Mouse (Mus musculus) liver, embryonic 14.5 days (tissue): Measurements from ENCODE around the gene Gpr156. TPM values are rescaled to one million over a fixed set of nuclear protein-coding genes. Genes with fewer than 3 reads are reported as not detected.

Experiments
- ATAC-seq: fragments of 200-750 bp; cut with Nextera tagmentation; 2 replicates; pipeline ENCODE4 v1.8.0; 2017; ENCODE audit warnings: moderate number of reproducible peaks, mild to moderate bottlenecking, moderate library complexity; ENCODE audit not compliant: insufficient read depth
- DNase-seq, 3 experiments: peaks; one replicate each; pipeline ENCODE4 v3.0.0-alpha.2; 2012 to 2013; ENCODE audit warnings: low read depth in 3 of 3, low spot score in 3 of 3
- H3K27ac ChIP-seq: fragments of 300-500 bp; sonication (generic); 2 replicates; pipeline ENCODE4 v1.5.1; 2014; ENCODE audit warnings: moderate library complexity, mild to moderate bottlenecking, control low read depth, inconsistent platforms
- H3K27me3 ChIP-seq: fragments of 300-500 bp; sonication (generic); 2 replicates; pipeline ENCODE4 v1.6.1; 2014; ENCODE audit warnings: mild to moderate bottlenecking, low read length, moderate library complexity; ENCODE audit not compliant: control insufficient read depth, insufficient read depth
- H3K36me3 ChIP-seq: fragments of 300-500 bp; sonication (generic); replicated peaks from 2 replicates; pipeline ENCODE4 v1.6.1; 2014; ENCODE audit warnings: low read depth; ENCODE audit not compliant: control insufficient read depth, insufficient read depth
- H3K4me1 ChIP-seq, 2 experiments: fragments of 200-500 bp in 1 of 2; fragments of 300-500 bp in 1 of 2; sonication (generic) in 1 of 2; replicated peaks; 2 replicates each; pipeline ENCODE4 v1.6.1; 2012 to 2014; ENCODE audit warnings: antibody characterized with exemption in 1 of 2, inconsistent platforms in 1 of 2, low read length in 1 of 2; ENCODE audit not compliant: control insufficient read depth in 2 of 2, insufficient read depth in 2 of 2
- H3K4me2 ChIP-seq: fragments of 300-500 bp; sonication (generic); 2 replicates; pipeline ENCODE4 v1.6.1; 2014; ENCODE audit warnings: low read depth, mild to moderate bottlenecking, control low read depth, moderate library complexity
- H3K4me3 ChIP-seq, 2 experiments: fragments of 200-500 bp in 1 of 2; fragments of 300-500 bp in 1 of 2; sonication (generic) in 1 of 2; 2 replicates each; pipeline ENCODE4 v1.5.1; 2012 to 2014; ENCODE audit warnings: low read depth in 2 of 2, low read length in 2 of 2, mild to moderate bottlenecking in 2 of 2, control low read depth in 1 of 2, inconsistent platforms in 1 of 2, moderate library complexity in 1 of 2; ENCODE audit not compliant: insufficient read depth in 1 of 2
- H3K9ac ChIP-seq: fragments of 300-500 bp; sonication (generic); replicated peaks from 2 replicates; pipeline ENCODE4 v1.6.1; 2014; ENCODE audit warnings: mild to moderate bottlenecking, control low read depth, moderate library complexity
- H3K9me3 ChIP-seq: fragments of 300-500 bp; sonication (generic); 2 replicates; pipeline ENCODE4 v1.6.1; 2016; ENCODE audit warnings: low read length, mixed read lengths; ENCODE audit not compliant: control insufficient read depth
- CTCF ChIP-seq: IDR thresholded peaks from 2 replicates; pipeline ENCODE4 v1.5.1; 2016; ENCODE audit warnings: antibody characterized with exemption, low read depth, control low read depth
- EP300 ChIP-seq: IDR thresholded peaks from 2 replicates; pipeline ENCODE4 v1.6.1; 2016; ENCODE audit warnings: antibody characterized with exemption, low read depth
- WGBS: fragments of 180-500 bp; shearing (Covaris S2); extraction: QIAGEN DNeasy Blood & Tissue Kit; methylation state at CpG from one replicate; pipeline ENCODE4 v1.1.7; 2014; ENCODE audit not compliant: insufficient replicate concordance; 5-methylcytosine and 5-hydroxymethylcytosine counted together
- polyA plus RNA-seq, 2 experiments: library from polyadenylated mRNA; depleted of rRNA in 1 of 2; stranded (reverse) in 1 of 2; unstranded in 1 of 2; fragments of >200 nt; fragmentation: Nextera tagmentation in 1 of 2; extraction: Ambion mirVana in 1 of 2; gene quantifications; 2 replicates each; pipeline versions ENCODE4 v1.2.1 to v1.2.3; 2012 to 2014

Gpr156 gene
- polyA plus RNA-seq, 2 experiments, result 0.01 TPM; not detected in 1

DNA sequence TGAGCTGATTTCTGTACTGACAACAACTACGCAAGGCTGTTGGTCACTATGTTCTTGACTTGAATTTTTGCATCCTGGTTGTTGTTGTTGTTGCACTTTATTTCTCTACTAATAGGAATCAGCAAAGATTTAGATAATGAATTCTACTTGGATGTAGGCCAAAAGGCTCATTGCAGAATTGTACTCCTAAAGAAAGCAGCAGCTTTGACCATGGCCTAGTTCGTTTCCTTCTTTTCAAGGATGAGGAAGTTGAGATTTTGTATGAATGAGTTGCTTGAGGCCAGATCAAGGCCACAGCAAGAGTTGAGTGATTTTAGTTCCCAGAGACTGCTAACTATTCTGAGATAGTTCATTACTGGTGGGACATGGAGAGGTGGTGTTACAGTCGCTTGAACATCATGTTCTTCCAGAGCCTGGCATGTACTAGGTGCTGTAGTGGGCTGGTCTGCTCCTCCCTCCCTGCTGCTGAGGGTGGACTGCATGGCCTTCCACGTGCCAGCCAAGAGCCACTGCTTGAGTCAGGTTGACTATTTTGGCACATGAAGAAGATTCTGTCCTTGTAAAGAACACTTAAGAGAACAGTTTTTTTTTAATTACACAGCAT is 45.1 kb upstream of the Gpr156 start:
- no peaks in the 10 kb centered on the region for H3K27me3 ChIP-seq
- DNase-seq, result no peak
- H3K27ac ChIP-seq, result no peak overlapping the region
- H3K4me1 ChIP-seq, result peaks cover 0 to 17% of the 10 kb centered on the region in 2 experiments; a peak in 3 of 4 replicates
- 54% methylated on average over 4 of the region's 4 CpGs for WGBS
- no peak overlapping the region for H3K9ac ChIP-seq
- H3K9me3 ChIP-seq, result no peaks in the 10 kb centered on the region
- no peak overlapping the region for H3K4me2 ChIP-seq
- H3K36me3 ChIP-seq, result no peaks in the 10 kb centered on the region
- no peak for TF ChIP-seq CTCF
- TF ChIP-seq EP300, result no peak
- ATAC-seq, result no peak
- no peak overlapping the region for H3K4me3 ChIP-seq

DNA sequence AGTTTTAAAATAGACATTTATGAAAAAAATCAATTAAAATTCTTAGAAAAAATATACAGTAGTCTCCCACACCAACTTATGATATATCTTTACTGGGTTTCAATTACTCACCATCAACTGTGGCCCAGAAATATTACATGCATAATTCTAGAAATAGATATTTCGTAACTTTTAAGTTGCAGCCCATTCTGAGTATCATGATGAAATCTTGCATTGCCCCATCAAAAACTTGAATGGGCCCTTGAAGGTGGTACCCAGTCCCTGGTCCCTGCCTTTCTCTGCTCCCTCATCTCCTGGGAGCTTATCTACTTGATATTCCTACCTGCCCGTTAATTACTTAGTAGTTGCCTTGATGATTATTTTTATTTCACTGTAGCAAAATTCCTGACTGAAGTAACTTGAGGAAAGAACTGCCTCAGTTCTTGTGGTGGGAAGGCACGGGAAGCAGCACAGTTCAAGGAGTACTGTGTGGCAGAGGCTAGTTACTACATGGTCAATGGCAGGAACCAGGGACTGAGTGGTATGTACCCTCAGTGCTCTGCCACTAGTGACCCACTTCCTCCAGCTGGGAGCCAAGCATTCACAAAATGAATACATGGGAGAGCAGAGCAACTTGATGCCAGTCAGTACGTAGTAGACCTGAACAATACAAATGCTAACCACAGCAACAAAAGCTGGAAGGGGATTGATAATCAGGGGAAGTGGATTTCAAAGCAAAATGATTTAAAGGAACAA is 41.6 kb upstream of the Gpr156 start:
- no peak overlapping the region for H3K4me3 ChIP-seq
- no peaks in the 10 kb centered on the region for H3K27me3 ChIP-seq
- TF ChIP-seq CTCF (no peak), EP300 (no peak)
- no peak for DNase-seq
- ATAC-seq, result no peak
- no peak overlapping the region for H3K27ac ChIP-seq
- peaks cover 3% of the 10 kb centered on the region for H3K36me3 ChIP-seq
- peaks cover 0 to 15% of the 10 kb centered on the region in 2 experiments; a peak in 2 of 4 replicates for H3K4me1 ChIP-seq
- H3K9me3 ChIP-seq, result no peaks in the 10 kb centered on the region
- no peak overlapping the region for H3K9ac ChIP-seq
- WGBS, result 56% methylated on average over 4 of the region's 4 CpGs
- no peak overlapping the region for H3K4me2 ChIP-seq

DNA sequence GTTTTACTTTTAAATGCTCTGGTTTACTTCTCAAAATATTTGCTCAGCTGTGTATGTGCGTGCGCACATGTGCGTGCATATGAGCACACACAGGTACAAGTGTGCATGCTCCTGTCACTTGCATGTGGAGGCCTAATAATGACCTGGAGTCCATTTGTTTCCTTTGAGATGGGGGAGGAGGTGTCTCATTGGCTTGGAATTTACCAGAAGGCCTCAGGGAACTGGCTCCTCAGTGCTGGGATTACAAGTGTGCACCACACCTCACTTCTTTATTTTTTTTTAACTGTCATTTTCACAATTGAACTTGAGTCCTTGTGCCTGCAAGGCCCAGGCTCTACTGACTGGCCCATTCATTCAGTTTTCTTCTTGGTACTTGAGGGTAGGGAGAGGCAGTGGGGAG is 38.9 kb upstream of the Gpr156 start:
- no peak overlapping the region for H3K4me3 ChIP-seq
- no peaks in the 10 kb centered on the region for H3K27me3 ChIP-seq
- peaks cover 11% of the 10 kb centered on the region for H3K36me3 ChIP-seq
- TF ChIP-seq CTCF (no peak), EP300 (no peak)
- no peak overlapping the region for H3K4me2 ChIP-seq
- H3K4me1 ChIP-seq, result peaks cover 0 to 6% of the 10 kb centered on the region in 2 experiments; a peak in 3 of 4 replicates
- no peak for DNase-seq
- H3K9ac ChIP-seq, result no peak overlapping the region
- no peak overlapping the region for H3K27ac ChIP-seq
- no peak for ATAC-seq
- WGBS, result 79% methylated on average over 3 of the region's 3 CpGs
- no peaks in the 10 kb centered on the region for H3K9me3 ChIP-seq

DNA sequence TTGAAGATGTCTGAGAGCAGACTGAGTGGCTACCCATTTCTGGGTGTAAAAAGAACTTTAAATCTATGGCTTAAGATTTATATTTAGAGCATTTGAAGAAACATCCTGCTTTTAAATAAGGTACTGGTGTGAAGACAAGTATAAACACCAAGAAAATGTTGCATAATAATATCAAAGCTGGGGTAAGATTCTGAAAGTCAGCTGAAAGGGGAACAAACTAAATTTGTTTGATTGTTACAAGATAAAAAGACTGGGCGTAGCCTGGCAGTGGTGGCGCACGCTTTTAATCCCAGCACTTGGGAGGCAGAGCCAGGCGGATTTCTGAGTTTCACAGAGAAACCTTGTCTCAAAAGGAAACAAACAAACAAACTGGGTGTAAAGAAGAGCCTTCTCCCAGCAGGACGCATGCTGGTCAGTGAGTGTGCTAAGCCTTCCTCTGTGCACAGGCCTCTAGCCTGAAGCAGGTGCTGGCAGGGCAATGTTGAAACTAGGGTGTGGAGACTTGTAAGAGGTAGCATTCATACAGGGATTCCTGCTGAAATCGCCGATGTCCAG is 37.3 kb upstream of the Gpr156 start:
- WGBS, result 68% methylated on average over 7 of the region's 7 CpGs
- no peak overlapping the region for H3K4me2 ChIP-seq
- H3K36me3 ChIP-seq, result peaks cover 14% of the 10 kb centered on the region
- TF ChIP-seq CTCF, result no peak
- H3K27me3 ChIP-seq, result no peaks in the 10 kb centered on the region
- no peak overlapping the region for H3K4me3 ChIP-seq
- no peak overlapping the region for H3K27ac ChIP-seq
- H3K9ac ChIP-seq, result no peak overlapping the region
- H3K9me3 ChIP-seq, result no peaks in the 10 kb centered on the region
- no peak for DNase-seq
- H3K4me1 ChIP-seq, result peaks cover 0 to 6% of the 10 kb centered on the region in 2 experiments; a peak in 3 of 4 replicates
- ATAC-seq, result no peak

DNA sequence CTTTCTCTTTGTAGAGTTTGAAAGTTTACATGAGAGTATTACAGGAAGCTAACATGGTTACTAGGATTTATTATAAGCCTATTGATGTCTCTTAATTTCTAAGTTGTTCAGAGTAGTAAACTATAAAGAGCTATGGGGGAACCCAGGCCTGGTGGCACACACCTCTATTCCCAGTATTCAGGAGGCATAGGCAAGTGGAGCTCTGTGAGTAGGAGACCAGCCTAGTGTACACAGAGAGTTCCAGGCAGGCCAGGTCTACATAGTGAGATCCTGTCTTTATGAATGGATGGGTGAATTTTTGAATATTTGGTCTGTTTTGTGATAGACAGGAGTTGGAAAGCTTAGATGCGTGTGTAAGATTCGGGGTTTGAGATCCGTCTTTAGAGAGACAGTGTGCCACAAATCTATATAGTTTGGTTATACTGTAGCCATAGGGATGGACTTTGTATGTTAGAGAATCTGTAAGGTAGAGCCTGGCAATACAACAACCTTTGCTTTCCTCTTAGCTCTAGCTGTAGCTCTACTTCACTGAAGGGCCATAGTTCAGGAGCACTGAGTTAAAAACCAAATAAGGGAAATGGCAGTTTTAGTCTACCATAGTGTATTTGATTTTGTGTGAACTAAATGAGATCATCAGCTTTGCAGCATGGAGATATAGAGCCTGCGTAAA is 36.4 kb upstream of the Gpr156 start:
- ATAC-seq (0 out of 2 replicates have a peak, but pooled peaks have one; percentile 33), DNase-seq (no peak)
- Histone ChIP-seq H3K9me3 (no peaks in the 10 kb centered on the region), H3K27me3 (no peaks in the 10 kb centered on the region), H3K4me2 (no peak overlapping the region), H3K4me1 (peaks cover 0 to 6% of the 10 kb centered on the region in 2 experiments; a peak in 3 of 4 replicates), H3K9ac (no peak overlapping the region), H3K4me3 (no peak overlapping the region), H3K27ac (no peak overlapping the region), H3K36me3 (peaks cover 14% of the 10 kb centered on the region)
- 73% methylated on average over 4 of the region's 4 CpGs for WGBS
- TF ChIP-seq CTCF (no peak), EP300 (no peak)
